Mouse (Mus musculus) left cerebral cortex, adult 9 months (tissue): ENCODE data around the gene Dhx36.

Experiments used
- DNase-seq, 2 experiments: peaks; one replicate each; pipeline ENCODE4 v3.0.0; 2022; ENCODE audit warnings: low spot score in 2 of 2

The Dhx36 gene

DNA sequence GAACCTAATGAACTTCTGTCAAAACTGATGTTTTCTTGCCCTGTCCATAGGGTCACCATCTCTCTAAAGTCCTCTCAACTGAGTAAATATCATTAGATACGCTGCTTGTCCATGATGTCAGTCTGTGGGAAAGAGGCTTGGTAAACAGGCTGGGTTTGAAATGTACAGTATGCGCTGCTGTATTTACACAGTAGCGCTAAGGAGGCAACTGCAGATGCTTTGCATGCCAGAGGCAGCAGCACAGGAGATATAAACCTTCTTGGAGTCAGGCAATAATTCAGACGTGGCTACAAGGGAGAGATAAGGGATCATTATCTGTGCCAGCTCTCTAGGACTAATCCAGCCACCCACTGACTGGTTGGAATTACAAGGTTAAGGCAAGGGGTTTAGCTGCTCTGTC lies 73.1 kb downstream of the Dhx36 start:
- DNase-seq, result no peak

DNA sequence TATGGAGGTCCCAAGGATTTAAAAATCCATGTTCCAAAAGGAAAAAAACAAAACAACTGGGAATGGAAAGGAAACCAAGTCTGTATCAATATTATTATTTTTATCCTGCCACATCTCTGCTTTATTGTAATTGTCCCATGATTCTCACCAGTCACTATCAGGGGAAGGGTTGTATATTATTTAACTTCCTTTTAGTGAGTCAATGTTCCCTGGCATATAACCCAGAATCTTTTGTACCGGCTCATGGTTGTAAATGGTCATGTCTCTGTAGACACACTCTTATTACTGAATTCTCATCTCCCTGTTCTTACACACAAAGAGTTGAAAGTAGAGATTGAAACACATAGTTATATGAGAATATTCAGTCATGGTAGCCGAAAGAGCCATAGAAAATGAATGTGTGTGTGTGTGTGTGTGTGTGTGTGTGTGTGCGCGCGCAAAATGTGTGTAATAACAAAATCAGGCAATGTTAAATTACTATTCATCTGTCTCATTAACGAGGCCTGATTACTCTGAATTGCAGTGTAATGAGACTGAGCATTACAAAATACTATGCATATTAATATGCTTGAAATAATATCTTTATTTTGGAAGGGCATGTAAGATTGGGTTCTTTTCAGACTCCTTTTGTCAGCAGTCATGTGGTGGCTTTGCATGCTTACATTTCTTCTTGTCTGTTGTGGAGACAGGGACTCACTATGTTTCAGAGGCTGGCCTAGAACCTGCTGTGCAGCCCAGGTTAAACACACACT lies 88.2 kb downstream of the Dhx36 start:
- no peak for DNase-seq
